Mouse (Mus musculus) layer of hippocampus, adult 18-20 months (tissue): ENCODE measurements around the gene Tuba1c. TPM values are rescaled to one million over a fixed set of nuclear protein-coding genes. Genes with fewer than 3 reads are reported as not detected.
A peak's percentile ranks its signal among the peaks of the same experiment; 100 is the strongest.

Experiments
- DNase-seq, 2 experiments: peaks; one replicate each; pipeline ENCODE4 v3.0.0; 2022; ENCODE audit warnings: low spot score in 2 of 2
- total RNA-seq, 2 experiments: library from RNA; stranded (reverse); gene quantifications; 2 replicates each; pipeline ENCODE4 v1.2.3; 2021

Tuba1c gene
- total RNA-seq, 2 experiments from 2014 or later, result 48.9 to 55.6 TPM

DNA sequence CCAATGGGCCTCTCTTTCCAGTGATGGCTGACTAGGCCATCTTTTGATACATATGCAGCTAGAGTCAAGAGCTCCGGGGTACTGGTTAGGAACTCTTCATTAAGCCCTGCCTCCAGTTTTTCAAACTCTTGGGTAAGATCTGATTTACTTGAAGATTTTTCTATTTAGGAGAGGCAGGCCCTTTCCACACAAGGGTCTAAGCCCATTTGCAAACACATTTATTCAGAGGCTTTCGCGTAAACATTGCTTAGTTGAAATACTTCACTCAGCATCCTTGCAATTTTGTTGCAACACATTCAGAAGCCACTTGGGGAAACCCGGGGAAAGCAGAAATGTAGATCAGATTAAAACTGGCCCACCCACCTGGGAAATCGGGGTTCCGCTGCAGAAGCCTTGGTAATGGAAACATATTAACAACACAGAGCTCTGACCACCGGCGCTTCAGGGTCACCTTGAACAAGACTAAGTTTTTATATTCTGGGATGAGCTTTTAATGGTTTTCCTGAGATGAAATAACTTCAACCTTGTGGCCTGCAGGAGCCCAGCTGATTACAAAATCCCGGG is 34.7 kb upstream of the Tuba1c start:
- no peak for DNase-seq

GRCm38 (mm10) chr15:98996840-98997239 is 32.9 kb upstream of the Tuba1c start:
- no peak for DNase-seq

DNA sequence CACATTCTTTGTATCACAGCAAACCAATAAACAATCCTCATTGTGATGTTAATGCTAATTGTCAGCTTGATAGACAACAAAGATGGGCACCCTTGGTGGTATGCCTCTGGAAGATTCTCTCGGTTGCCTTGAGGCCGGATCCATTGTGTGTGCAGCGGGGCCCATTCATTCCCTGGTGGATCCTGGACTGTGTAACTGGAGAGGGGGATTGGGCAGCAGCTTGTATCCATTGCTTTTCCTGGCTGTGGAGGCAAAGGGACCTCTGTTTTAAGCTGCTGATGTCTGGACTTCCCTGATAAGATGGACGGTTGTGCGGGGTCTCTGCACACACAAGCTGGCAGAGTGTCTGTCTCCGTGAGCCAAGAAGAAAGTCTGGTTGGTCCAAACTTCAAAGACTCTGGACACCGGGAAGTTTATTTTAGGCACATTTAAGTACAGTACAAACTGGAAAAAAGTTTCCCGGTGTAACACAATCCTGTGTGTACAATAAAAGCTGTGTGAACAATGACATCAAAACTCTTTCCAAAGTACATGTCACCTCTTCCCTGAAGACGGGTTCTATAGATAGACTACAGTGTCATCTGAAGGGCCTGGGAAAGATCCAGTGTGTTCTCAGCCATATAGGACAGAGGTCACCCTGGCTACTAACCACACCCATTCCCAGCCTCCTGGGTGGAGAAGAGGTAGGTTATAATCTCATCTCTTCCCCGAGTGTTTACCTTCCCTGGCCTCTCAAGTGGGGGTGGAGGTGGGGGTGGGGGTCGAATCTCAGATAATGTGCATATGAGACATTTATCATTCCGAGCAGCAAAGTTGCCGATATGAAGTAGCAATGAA is 31.5 kb upstream of the Tuba1c start:
- DNase-seq, result no peak

DNA sequence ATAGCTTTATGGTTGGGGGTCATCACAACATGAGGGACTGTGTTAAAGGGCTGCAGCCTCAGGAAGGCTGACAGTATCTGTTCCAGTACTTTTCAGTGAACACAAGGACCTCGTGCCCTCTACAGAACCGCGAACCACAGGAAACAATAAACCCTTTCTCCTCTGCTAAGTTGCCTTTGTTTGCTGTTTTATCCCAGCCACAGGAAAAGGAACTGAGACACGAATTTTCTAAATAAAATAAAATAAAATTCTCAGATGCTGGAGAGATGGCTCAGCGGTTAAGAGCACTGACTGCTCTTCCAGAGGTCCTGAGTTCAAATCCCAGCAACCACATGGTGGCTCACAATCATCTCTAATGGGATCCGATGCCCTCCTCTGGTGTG is 30.9 kb upstream of the Tuba1c start:
- DNase-seq, result no peak

DNA sequence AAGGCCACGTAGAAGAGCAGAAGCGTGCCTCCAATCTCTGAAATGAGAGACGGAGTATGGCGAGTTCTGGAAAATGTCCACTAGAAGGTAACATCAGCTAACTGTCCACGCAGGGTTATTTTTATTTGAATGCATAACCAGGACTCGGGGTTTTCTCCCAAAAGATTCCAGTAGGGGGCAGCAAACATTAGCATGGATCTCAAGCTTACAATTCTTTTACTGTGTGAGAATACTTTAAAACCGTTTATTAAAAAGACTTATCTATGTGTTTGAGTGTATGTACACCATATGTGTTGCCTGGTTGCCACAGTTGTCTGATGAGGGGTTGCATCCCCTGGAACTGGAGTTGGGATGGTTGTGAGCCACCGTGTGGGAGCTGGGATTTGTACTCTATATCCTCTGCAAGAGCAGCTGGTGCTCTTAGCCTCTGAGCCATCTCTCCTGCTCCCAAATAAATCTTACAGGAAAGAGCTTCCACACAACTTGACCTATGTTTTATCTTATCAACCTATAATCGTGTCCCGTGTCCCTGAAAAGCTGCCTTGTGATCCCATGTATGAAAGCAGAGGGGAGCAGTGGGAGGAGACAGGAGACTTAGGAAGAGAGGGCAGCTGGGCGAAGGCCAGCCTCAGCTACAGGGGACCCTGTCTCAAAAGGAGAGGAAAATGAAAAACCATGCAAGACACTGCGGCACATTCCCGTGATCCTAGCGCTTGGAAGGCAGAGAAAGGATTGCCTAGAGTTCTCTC is 29.0 kb upstream of the Tuba1c start:
- peak in 1 of 2 experiments; percentile 76 for DNase-seq

DNA sequence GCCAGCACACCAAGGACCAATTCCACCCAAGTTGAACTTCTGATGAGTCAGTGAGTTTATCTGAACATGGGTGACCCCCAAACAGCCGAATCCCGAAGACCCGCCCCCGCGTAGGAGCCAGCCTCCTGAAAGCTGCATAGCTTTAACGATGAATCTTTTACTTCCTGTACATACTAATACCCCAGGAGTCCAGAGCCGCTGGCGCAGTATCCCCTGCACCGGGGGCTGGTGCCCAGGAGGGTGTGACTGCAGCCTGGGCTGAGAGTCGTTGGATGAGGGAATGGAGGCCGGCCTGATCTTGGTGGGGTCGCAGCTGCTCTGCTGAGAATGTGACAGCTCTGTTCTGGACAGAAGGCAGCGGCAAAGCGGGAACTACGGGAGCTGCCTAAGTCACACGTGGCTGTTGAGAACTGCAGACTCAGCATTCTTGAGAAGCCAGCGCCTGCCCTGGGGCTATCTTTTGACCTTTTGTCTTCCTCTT is 28.2 kb upstream of the Tuba1c start:
- DNase-seq, result no peak

GRCm38 (mm10) chr15:99003600-99003999 is 26.1 kb upstream of the Tuba1c start:
- no peak for DNase-seq

- no peak for DNase-seq
Observed at GRCm38 (mm10) chr15:99008801-99009241, 20.9 kb upstream of the Tuba1c start.

DNA sequence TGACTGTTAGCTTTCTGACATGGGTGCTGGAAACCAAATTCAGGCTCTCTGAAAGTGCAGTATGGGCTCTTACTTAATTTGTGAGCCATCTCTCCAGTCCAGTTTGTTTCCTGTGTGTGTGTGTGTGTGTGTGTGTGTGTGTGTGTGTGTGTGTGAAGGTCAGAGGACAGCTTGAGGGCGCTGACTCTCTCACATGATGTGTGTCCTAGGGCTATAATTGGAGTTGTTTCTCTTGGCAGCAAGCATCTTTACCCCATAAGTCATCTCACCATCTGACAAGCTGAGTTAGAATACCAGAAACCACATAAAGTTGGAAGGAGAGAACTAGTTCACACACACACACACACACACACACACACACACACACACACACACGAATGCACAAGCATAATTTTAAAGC is 18.8 kb upstream of the Tuba1c start:
- no peak for DNase-seq

DNA sequence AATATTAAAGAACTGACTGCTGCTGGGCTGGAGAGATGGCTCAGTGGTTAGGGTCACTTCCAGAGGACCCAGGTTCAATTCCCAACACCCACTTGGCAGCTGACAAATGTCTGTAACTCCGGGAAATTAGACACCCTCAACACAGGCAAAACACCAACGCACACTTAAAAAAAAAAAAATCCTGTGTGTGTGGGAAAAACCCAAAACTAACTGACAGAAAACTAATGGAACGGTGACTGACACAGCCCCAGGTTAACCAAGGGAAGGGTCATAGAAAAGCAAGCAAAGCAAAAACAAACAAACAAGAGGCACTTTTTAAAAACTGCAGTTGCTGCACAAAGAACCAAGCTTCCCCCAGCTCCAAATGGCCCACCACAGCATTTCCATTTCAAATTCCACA is 17.7 kb upstream of the Tuba1c start:
- no peak for DNase-seq

- DNase-seq, result no peak
Observed at GRCm38 (mm10) chr15:99014496-99015030, 15.1 kb upstream of the Tuba1c start.

GRCm38 (mm10) chr15:99017355-99017761 is 12.3 kb upstream of the Tuba1c start:
- no peak for DNase-seq

DNA sequence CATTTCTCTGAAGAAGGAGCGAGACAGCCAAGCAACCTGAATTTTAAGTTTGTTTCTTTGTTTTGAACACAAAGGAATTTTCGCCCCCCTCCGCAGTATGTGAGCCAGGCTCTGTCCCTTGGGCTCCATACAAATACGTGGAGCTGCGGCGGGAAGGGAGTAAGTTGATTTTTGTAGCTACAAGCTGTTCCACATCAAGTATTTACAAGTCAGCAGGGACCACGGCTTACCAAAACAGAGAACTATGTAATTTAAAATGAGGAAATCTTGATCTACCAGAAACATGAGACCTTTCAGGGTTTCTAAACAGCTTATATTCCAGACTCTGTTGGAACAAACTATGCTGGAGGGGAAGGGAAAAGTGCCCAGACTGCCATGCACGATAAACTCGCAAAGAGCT is 11.7 kb upstream of the Tuba1c start:
- DNase-seq, result no peak

DNA sequence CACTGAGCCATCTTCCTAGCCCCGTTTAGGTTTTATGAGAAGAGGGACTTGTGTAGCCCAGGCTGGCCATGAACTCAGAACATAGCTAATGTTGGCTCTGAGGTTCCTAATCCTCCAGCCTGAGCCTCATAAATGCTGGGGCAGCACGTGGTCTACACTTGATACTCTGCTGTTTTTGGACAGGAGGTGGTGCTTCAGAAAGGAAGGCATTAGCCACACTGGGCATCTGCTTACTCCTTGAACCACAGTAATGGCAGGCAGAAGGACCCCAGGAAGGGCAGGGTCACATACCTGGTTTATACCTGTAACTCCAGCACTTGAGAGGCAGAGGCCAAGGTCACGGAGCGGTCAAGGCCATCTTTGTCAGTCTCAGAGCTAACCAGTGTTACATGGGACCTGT is 11.1 kb upstream of the Tuba1c start:
- DNase-seq, result no peak

DNA sequence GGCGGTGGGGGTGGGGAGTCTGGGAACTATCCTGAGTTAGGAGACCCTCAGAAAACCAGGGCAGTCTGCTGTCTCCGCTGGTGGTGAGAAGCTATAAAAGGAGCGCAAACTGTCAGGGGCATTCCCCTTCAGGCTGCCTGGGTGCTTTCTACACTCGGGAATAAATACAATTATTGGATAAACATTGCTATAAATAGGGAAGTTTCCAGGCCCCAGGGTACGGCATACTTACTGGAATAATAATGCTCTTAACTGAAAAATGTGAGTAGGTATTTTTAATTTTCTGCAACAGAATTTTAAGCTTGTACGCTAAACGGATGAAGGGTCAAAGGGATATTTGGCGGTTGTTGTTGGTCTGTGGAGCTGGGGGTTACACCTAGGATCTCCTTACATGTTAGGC is 10.3 kb upstream of the Tuba1c start:
- no peak for DNase-seq

- DNase-seq, result no peak
Observed at GRCm38 (mm10) chr15:99020171-99020570, 9.5 kb upstream of the Tuba1c start.

DNA sequence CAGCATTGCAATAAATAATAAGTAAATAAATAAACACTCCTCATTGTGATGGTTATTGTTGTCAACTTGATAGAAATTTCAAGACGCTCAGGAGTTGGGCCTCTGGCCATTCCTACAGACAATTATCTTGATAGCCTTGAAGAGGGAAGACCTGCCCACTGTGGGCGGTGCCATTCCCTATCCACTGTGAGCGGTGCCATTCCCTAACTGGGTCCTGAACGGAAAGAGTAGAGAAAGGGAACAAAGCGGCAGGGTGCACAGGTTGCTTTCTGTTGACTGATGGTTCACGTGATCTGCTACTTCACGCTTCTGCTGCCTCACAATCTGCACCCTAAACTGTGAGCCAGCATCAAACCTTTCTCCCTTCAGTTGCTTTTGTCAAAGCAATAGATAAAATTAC is 8.4 kb upstream of the Tuba1c start:
- DNase-seq, result no peak

DNA sequence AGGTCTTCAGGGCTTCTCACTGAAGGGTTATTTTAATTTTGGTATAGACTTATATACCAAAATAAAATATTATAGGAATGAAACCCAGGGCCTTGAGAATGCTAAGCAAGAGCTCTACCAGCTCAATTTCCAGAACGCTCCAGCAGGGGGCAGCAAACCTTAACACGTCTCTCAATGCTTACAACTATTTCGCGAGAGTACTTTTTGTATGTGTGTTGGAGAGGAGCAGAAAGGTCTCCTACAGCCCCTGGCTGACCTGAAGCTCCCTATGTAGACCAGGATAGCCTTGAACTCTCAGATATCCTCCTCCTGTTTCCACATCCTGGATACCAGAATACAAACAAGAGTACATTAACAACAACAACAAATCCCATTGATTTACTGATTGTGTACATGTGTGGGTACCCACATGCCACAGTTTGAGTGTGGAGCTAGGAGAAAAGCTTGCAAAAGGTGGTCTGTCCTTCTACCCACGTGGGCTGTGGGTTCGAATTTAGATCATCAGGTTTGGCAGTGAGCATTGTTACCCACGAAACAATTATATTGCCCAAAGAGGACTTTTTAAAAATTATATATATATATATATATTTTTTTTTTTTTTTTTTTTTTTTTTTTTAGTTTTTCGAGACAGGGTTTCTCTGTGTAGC is 4.9 kb upstream of the Tuba1c start:
- peak; percentile 43 to 80 for DNase-seq

- no peak for DNase-seq
Observed at GRCm38 (mm10) chr15:99025414-99025813, 4.3 kb upstream of the Tuba1c start.

DNA sequence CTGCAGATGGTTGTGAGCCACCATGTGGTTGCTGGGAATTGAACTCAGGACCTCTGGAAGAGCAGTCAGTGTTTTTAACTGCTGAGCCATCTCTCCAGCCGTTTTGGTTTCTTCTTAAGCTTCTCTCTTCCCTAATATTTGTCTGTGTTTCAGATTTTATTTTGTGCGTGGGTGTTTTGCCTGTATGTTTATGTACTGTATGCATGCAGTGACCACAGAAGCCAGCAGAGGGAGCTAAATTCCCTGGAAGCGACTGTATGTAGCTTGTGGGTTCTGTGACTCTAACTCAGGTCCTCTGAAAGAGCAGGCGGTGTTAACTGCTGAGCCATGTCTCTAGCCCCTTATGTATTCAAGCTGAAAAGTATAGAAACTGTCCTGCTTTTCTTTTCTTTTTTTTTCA is 3.4 kb upstream of the Tuba1c start:
- no peak for DNase-seq

DNA sequence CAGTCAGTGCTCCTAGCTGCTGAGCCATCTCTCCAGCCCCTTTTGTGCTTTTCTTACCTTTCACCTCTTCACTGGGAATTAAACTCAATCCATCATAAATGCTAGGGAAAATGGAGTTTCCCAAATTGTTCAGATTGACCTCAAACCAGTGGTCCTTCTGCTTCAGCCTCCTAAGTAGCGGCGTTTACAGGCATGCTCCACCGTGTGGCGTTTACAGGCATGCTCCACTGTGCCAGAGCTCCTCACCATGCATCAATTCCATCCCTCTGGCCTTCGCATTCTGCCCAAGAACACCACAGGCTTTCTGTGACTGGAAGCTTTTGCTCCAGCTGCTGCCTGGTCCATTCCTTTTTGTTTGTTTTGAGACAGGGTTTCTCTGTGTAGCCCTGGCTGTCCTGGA is 2.6 kb upstream of the Tuba1c start:
- DNase-seq, result no peak
